Mouse (Mus musculus) heart, adult 2 months (tissue): ENCODE data around the gene Gm11168. TPM values are rescaled to one million over a fixed set of nuclear protein-coding genes. Genes with fewer than 3 reads are reported as not detected.
A peak's percentile ranks its signal among the peaks of the same experiment; 100 is the strongest.
"Not testable (repeated sequence)": the region's sequence is repeated elsewhere in the genome, so short reads cannot be mapped to it uniquely, and the experiment has no call there.

Experiments
- DNase-seq, 2 experiments: peaks; one replicate each; pipeline ENCODE4 v3.0.0; 2021
- H3K27ac ChIP-seq: fragments of 200-600 bp; 2 replicates; pipeline ENCODE4 v1.8.1; 2022
- H3K27me3 ChIP-seq: fragments of 200-500 bp; 2 replicates; pipeline ENCODE4 v1.6.1; 2012; ENCODE audit warnings: mild to moderate bottlenecking, low read length, inconsistent platforms, mixed read lengths; ENCODE audit not compliant: control insufficient read depth, insufficient read depth
- H3K36me3 ChIP-seq: fragments of 200-500 bp; 2 replicates; pipeline ENCODE4 v1.6.1; 2012; ENCODE audit warnings: low read length, inconsistent platforms; ENCODE audit not compliant: control insufficient read depth, insufficient read depth
- H3K4me1 ChIP-seq: fragments of 200-500 bp; 2 replicates; pipeline ENCODE4 v1.6.1; 2011; ENCODE audit warnings: low read length; ENCODE audit not compliant: control insufficient read depth, insufficient read depth
- H3K4me3 ChIP-seq: fragments of 200-600 bp; 2 replicates; pipeline ENCODE4 v1.8.1; 2022
- H3K79me2 ChIP-seq: fragments of 200-500 bp; replicated peaks from 2 replicates; pipeline ENCODE4 v1.6.1; 2012; ENCODE audit warnings: mild to moderate bottlenecking, inconsistent platforms, low read length, moderate library complexity, mixed read lengths; ENCODE audit not compliant: control insufficient read depth, insufficient read depth
- H3K9ac ChIP-seq: fragments of 200-500 bp; 2 replicates; pipeline ENCODE4 v1.6.1; 2012; ENCODE audit warnings: low read depth, mild to moderate bottlenecking, control low read depth, inconsistent platforms, low read length, mixed read lengths
- WGBS: fragments of 180-500 bp; shearing (Covaris S2); methylation state at CpG from one replicate; pipeline ENCODE4 v1.1.7; 2018; 5-methylcytosine and 5-hydroxymethylcytosine counted together
- intact Hi-C: fragments of 180-260 bp; cut with DNase I; formaldehyde crosslinking; loops from one replicate; pipeline ENCODE4 v1.15.1; 2025
- long read RNA-seq: library from polyadenylated mRNA; stranded (forward); transcript quantifications from one replicate; pipeline ENCODE4 v2.0.0, GENCODE M21; 2021
- polyA plus RNA-seq: library from polyadenylated mRNA; depleted of rRNA; stranded (reverse); fragments of >200 nt; gene quantifications from 2 replicates; pipeline ENCODE4 v1.2.3, GENCODE M21; 2012; rRNA removed
- total RNA-seq, 2 experiments: library from RNA; stranded (reverse); gene quantifications; 2 replicates each; pipeline ENCODE4 v1.2.3; 2021

Gm11168 gene
- total RNA-seq (not detected), polyA plus RNA-seq (not detected in 2 replicates)
- long read RNA-seq, result 0 reads

DNA sequence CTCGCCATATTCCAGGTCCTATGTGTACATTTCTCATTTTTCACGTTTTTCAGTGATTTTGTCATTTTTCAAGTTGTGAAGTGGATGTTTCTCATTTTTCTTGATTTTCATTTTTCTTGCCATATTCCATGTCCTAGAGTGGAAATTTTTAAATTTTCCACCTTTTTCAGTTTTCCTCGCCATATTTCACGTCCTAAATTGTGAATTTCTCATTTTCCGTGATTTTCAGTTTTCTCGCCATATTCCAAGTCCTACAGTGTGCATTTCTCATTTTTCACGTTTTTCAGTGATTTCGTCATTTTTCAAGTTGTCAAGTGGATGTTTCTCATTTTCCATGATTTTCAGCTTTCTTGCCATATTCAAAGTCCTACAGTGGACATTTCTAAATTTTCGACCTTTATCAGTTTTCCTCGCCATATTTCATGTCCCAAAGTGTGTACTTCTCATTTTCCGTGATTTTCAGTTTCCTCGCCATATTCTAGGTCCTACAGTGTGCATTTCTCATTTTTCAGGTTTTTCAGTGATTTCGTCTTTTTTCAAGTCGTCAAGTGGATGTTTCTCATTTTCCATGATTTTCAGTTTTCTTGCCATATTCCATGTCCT lies at the start of gene Gm11168:
Gene Gm11168, plus strand, starts transcription at position 553 of the 603 bp plus-strand sequence.
- H3K27ac ChIP-seq, H3K27me3 ChIP-seq, H3K36me3 ChIP-seq, intact Hi-C loops, H3K4me3 ChIP-seq, H3K9ac ChIP-seq, H3K79me2 ChIP-seq, H3K4me1 ChIP-seq, DNase-seq: not testable (repeated sequence)
- WGBS, result 75% methylated on average over 6 of the region's 14 CpGs

DNA sequence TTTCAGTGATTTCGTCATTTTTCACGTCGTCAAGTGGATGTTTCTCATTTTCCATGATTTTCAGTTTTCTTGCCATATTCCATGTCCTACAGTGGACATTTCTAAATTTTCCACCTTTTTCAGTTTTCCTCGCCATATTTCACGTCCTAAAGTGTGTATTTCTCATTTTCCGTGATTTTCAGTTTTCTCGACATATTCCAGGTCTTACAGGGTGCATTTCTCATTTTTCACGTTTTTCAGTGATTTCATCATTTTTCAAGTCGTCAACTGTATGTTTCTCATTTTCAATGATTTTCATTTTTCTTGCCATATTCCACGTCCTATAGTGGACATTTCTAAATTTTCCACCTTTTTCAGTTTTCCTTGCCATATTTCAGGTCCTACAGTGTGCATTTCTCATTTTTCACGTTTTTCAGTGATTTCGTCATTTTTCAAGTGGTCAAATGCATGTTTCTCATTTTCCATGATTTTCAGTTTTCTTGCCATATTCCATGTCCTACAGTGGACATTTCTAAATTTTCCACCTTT lies 2.6 kb upstream of the Gm11168 start, which contains the start of gene Gm10722:
Gene Gm10722, plus strand, starts transcription at position 478 of the 528 bp plus-strand sequence.
- H3K27ac ChIP-seq, H3K9ac ChIP-seq, H3K79me2 ChIP-seq, H3K4me1 ChIP-seq, intact Hi-C loops, H3K4me3 ChIP-seq, H3K27me3 ChIP-seq, H3K36me3 ChIP-seq: not testable (repeated sequence)
- WGBS, result 72% methylated on average over 12 of the region's 12 CpGs
- peak in 1 of 2 experiments; percentile 10 for DNase-seq

DNA sequence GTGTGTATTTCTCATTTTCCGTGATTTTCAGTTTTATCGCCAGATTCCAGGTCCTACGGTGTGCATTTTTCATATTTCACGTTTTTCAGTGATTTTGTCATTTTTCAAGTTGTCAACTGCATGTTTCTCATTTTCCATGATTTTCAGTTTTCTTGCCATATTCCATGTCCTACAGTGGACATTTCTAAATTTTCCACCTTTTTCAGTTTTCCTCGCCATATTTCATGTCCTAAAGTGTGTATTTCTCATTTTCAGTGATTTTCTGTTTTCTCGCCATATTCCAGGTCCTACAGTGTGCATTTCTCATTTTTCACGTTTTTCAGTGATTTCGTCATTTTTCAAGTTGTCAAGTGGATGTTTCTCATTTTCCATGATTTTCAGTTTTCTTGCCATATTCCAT lies 2.1 kb upstream of the Gm11168 start:
- H3K27me3 ChIP-seq, H3K4me3 ChIP-seq, H3K36me3 ChIP-seq, H3K27ac ChIP-seq, H3K79me2 ChIP-seq, H3K9ac ChIP-seq, H3K4me1 ChIP-seq, intact Hi-C loops: not testable (repeated sequence)
- peak in 1 of 2 experiments; percentile 2 for DNase-seq
- 67% methylated on average over 8 of the region's 8 CpGs for WGBS

- 67% methylated on average over 9 of the region's 11 CpGs for WGBS
- H3K4me1 ChIP-seq, H3K27me3 ChIP-seq, H3K4me3 ChIP-seq, intact Hi-C loops, H3K9ac ChIP-seq, H3K79me2 ChIP-seq, H3K36me3 ChIP-seq, H3K27ac ChIP-seq: not testable (repeated sequence)
- DNase-seq, result peak; percentile 60 to 86
These were observed 1.0 kb upstream of the Gm11168 start for GRCm38 (mm10) chr9:3001948-3002659.

- 73% methylated on average over 1 of the region's 5 CpGs for WGBS
- H3K27me3 ChIP-seq, H3K79me2 ChIP-seq, H3K4me1 ChIP-seq, H3K27ac ChIP-seq, H3K4me3 ChIP-seq, intact Hi-C loops, H3K9ac ChIP-seq, DNase-seq, H3K36me3 ChIP-seq: not testable (repeated sequence)
These were observed 3.0 kb downstream of the Gm11168 start for GRCm38 (mm10) chr9:3006179-3006578.

GRCm38 (mm10) chr9:3006636-3007035 lies 3.5 kb downstream of the Gm11168 start:
- H3K27me3 ChIP-seq, H3K27ac ChIP-seq, H3K79me2 ChIP-seq, H3K9ac ChIP-seq, intact Hi-C loops, H3K36me3 ChIP-seq, H3K4me3 ChIP-seq, H3K4me1 ChIP-seq: not testable (repeated sequence)
- 73% methylated on average over 8 of the region's 8 CpGs for WGBS
- peak; percentile 47 to 78 for DNase-seq

DNA sequence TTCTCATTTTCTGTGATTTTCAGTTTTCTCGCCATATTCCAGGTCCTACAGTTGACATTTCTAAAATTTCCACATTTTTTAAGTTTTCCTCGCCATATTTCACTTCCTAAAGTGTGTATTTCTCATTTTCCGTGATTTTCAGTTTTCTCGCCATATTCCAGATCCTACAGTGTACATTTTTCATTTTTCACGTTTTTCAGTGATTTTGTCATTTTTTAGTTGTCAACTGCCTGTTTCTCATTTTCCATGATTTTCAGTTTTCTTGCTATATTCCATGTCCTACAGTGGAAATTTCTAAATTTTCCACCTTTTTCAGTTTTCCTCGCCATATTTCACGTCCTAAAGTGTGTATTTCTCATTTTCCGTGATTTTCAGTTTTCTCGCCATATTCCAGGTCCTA lies 4.1 kb downstream of the Gm11168 start:
- H3K4me1 ChIP-seq, H3K4me3 ChIP-seq, H3K79me2 ChIP-seq, H3K27ac ChIP-seq, H3K27me3 ChIP-seq, DNase-seq, intact Hi-C loops, H3K36me3 ChIP-seq, H3K9ac ChIP-seq: not testable (repeated sequence)
- 77% methylated on average over 8 of the region's 9 CpGs for WGBS

- DNase-seq, H3K4me1 ChIP-seq, H3K4me3 ChIP-seq, intact Hi-C loops, H3K27ac ChIP-seq, H3K79me2 ChIP-seq, H3K27me3 ChIP-seq, H3K9ac ChIP-seq, H3K36me3 ChIP-seq: not testable (repeated sequence)
- no CpG with 5 or more reads among the region's 5 CpGs for WGBS
These were observed 6.2 kb downstream of the Gm11168 start for GRCm38 (mm10) chr9:3009331-3009730.

DNA sequence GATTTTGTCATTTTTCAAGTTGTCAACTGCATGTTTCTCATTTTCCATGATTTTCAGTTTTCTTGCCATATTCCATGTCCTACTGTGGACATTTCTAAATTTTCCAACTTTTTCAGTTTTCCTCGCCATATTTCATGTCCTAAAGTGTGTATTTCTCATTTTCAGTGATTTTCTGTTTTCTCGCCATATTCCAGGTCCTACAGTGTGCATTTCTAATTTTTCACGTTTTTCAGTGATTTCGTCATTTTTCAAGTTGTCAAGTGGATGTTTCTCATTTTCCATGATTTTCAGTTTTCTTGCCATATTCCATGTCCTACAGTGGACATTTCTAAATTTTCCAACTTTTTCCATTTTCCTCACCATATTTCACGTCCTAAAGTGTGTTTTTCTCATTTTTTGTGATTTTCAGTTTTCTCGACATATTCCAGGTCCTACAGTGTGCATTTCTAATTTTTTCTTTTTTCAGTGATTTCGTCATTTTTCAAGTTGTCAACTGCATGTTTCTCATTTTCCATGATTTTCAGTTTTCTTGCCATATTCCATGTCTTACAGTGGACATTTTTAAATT lies 9.0 kb downstream of the Gm11168 start:
- H3K4me3 ChIP-seq, H3K36me3 ChIP-seq, H3K79me2 ChIP-seq, H3K9ac ChIP-seq, intact Hi-C loops, DNase-seq, H3K27ac ChIP-seq, H3K27me3 ChIP-seq, H3K4me1 ChIP-seq: not testable (repeated sequence)
- WGBS, result 82% methylated on average over 3 of the region's 7 CpGs
